Mouse (Mus musculus) erythroblast, adult 5-6 weeks (primary cell): ENCODE data around the gene Ctdnep1. TPM values are rescaled to one million over a fixed set of nuclear protein-coding genes. Genes with fewer than 3 reads are reported as not detected.
"Not testable (repeated sequence)": the region's sequence is repeated elsewhere in the genome, so short reads cannot be mapped to it uniquely, and the experiment has no call there.

Experiments
- ATAC-seq: replicated peaks from 2 replicates; pipeline ENCODE4 v1.8.0; 2016; ENCODE audit warnings: moderate number of reproducible peaks, mild to moderate bottlenecking, moderate TSS enrichment, inconsistent platforms; ENCODE audit not compliant: poor library complexity, low FRiP score, severe bottlenecking
- total RNA-seq, 2 experiments: library from RNA; stranded (forward) in 1 of 2; stranded (reverse) in 1 of 2; fragments of 150-400 nt in 1 of 2; fragments of 200-764, 138-1000 nt in 1 of 2; gene quantifications; 2 replicates each; pipeline versions ENCODE4 v1.2.3 to v1.2.4; 2015 to 2017; ENCODE audit warnings: low replicate concordance in 2 of 2

The Ctdnep1 gene
- total RNA-seq, 2 experiments from 2014 or later = 10.8 to 52.3 TPM

GRCm38 (mm10) chr11:70001159-70001558, 20.2 kb downstream of the Ctdnep1 start:
- ATAC-seq = no peak

- no peak for ATAC-seq
These were observed 20.9 kb downstream of the Ctdnep1 start for GRCm38 (mm10) chr11:70001865-70002264.

DNA sequence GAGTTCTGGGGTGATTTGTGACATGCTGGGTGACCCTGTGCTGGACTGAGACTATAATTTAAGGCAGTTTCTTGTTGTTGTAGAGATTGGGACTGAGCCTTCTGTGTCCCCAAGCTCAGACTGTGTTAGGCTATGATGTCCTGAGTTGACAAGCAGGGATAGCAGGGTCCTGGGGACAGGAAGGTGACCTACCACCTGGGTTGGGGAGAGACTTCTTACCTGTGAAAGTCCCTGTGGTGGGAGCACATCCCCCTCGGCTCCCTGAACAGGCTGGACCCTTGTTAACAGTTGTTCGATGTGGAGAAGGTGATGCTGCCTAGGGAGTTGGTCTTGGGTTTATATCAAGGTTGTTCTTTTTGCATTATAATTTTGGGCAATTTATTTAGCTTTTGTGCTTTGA, 21.5 kb downstream of the Ctdnep1 start:
- ATAC-seq = no peak

- ATAC-seq = peak; percentile 29
These were observed 24.6 kb downstream of the Ctdnep1 start for GRCm38 (mm10) chr11:70005521-70005920.

GRCm38 (mm10) chr11:70010033-70010432, 29.1 kb downstream of the Ctdnep1 start:
- no peak for ATAC-seq

DNA sequence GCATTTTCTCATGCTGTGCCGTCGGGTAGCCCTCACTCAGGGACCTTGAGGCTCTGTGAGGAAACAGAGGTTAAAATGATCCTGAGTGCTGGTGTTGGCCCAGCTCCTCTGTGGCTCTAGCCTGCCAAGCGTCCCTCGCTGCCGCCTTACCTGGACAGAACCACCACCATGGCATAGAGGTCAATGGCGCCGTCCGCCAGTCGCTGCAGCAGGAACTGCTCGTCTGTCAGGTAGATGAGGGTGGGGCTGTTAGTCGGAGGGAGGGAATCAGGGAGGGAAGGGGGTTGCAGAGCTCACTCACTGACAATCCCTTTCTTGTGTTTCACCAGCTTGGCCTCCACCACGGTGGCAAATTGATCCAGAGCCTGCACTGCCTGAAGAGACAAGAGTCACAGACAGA, 29.6 kb downstream of the Ctdnep1 start:
- no peak for ATAC-seq

DNA sequence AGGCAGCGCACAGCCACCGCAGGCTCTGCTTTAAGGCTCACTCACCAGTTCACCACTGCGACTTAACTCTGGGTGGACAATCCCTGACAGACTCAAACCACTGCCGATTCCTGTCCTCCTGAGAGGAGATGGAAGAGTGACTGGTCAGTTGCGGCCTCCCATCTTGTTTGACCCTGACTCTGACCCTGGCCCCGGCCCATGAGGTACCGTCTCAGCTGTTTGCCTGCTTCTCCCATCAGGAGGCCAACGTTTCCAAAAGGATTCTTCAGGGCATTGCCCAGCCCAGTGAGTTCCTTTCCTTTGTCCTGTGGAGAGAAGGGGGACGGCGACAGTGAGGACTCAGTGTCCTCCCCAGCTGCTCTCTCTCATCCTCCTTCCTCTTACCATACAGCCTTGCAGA, 30.0 kb downstream of the Ctdnep1 start:
- ATAC-seq = no peak

- ATAC-seq = no peak
These were observed 32.0 kb downstream of the Ctdnep1 start for GRCm38 (mm10) chr11:70012931-70013330.

- no peak for ATAC-seq
These were observed 32.5 kb downstream of the Ctdnep1 start for GRCm38 (mm10) chr11:70013408-70013807.

- no peak for ATAC-seq
These were observed 33.1 kb downstream of the Ctdnep1 start for GRCm38 (mm10) chr11:70014051-70014450.

- peak; percentile 95 for ATAC-seq
These were observed 34.1 kb downstream of the Ctdnep1 start, which contains the start of gene Acadvl for GRCm38 (mm10) chr11:70014880-70015558. Acadvl (minus strand) TSS chr11:70015411.

GRCm38 (mm10) chr11:70015677-70016076, 34.7 kb downstream of the Ctdnep1 start:
- no peak for ATAC-seq

- not testable (repeated sequence) for ATAC-seq
These were observed 35.2 kb downstream of the Ctdnep1 start for GRCm38 (mm10) chr11:70016177-70016576.

DNA sequence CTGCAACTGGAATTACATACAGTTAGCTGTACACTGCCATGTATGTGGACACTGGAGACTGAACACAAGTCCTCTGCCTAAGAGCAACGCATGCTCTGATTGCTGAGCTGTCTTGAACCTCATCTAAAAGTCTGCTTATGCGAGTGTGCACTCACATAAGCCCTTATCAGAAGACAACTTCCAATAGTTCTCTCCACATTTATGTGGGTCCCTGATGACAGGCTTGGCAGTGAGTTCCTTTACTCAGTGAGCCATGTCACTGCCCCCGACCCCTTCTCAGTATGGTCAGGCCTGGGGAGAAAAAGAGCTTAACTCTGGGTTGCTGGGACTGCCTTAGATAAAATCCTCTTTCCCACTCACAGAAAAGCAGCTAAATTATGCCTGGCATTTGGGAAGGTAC, 35.7 kb downstream of the Ctdnep1 start, which contains the start of gene Dlg4:
TSS of gene Dlg4 (plus strand) at position 274 of the 400 bp plus-strand sequence.
- ATAC-seq = no peak

GRCm38 (mm10) chr11:70017199-70017767, 36.3 kb downstream of the Ctdnep1 start:
- no peak for ATAC-seq

- ATAC-seq = no peak
These were observed 37.4 kb downstream of the Ctdnep1 start for GRCm38 (mm10) chr11:70018131-70018990.

- no peak for ATAC-seq
These were observed 38.6 kb downstream of the Ctdnep1 start for GRCm38 (mm10) chr11:70019495-70020021.

DNA sequence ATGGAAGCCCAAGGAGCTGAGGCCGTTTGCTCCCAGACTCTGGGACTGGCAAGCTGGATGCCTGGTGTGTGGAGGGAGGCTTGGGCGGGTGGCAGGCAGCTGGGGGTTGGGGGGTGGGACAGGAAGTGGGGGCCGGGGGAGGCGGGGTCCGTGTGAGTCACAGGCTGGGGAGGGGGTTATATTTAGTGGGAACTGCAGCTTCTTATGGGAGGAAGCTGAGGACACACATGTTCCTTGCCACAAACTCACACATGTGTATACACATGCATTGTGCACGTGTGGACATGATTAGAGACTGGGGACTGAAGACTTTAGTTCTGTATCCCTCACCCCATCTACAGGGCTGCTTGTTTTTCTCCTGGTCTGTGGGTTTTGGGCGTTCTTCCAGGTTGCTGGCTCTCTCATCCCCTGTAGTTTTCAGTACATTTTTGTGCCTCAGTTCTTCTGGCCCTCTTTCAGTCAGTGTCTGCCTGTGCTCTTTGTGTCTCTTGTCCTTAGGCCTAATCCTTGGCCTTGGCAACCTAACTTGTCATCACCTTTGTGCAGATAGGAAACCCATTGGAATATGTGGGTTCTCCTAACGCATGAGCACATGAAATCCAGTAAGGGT, 39.2 kb downstream of the Ctdnep1 start:
- no peak for ATAC-seq

DNA sequence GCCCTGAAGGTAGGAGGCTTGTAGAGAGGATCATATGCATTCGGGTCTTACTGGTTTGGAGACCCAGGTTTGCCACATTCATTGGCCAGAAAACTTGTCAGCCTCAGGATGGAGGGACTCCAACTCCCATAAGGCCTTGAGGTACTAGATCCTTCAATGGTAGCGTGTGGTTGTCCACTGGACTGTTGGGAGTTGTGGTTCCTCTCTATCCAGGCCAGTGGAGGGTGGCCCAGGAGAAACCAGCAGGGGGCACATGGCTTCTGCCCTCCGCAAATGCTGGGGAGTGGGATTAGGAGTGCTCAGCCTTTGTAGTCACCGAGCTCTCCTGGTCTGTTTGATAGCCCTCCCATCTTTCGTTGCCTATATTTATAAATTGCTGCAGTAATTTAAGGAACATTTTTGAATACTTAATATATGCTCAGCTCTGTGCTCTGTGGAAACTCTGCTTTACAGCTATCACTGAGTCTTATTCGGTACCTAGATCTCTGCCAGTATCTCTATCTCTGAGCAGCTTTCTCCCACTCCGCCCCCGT, 39.8 kb downstream of the Ctdnep1 start:
- ATAC-seq = peak; percentile 74
